Mouse (Mus musculus) kidney, postnatal 25 days (tissue): Measurements from ENCODE around the gene Baiap3.
"Not testable (repeated sequence)": the region's sequence is repeated elsewhere in the genome, so short reads cannot be mapped to it uniquely, and the experiment has no call there.

Experiments
- DNase-seq, 2 experiments: peaks; one replicate each; pipeline ENCODE4 v3.0.0; 2021; ENCODE audit warnings: mixed read lengths in 2 of 2

Gene Baiap3

DNA sequence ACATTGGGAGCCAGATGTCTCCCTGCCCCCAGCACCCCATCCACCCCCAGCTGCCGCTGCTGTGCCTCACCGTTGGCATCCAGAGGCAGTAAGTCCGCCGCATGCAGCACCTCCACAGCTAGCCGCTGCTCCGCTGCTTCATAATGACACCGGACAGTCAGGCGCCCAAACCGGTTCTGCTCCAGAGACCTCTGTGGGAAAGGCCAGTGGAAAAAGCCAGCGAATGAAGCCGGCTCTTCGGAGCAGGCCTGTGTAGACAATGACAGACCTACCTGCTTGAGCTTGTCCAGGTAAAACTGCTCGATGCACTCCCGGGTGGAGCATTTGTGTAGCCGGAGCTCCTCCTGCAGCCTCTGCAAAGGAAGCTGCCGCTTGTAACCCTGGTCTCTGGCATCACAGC lies 11.9 kb downstream of the Baiap3 start:
- no peak for DNase-seq

DNA sequence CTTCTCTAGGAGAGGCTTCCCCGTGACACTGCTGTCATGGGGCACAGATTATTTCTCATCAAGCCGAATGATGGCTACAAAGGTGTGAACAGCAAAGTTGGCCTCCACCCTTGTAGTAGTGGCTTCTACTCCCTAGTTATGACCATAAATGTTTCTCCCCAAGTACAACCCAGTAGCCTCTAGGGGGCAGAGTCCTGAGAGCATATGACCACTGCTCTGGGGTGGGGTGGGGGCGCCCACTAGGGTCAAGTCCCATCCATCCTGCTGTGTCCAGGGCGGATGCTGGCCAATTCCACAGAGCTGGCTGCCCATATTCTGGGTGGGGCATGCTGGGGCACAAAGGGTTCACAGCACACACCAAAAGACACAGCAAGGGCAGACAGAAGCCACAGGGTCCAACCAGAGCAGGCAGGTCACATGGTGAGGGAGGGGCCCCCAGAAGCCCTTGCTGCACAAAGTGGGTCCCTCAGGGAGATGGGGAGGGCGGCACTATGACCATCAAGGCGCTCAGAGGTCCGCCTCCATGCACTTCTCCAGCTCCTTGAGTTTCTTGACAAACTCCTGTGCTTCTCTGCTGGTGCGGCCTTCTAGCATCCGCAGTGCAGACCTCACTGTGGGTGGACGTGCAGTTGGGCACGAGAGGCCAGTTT lies 12.9 kb downstream of the Baiap3 start:
- peak in 1 of 2 experiments; percentile 36 for DNase-seq

DNA sequence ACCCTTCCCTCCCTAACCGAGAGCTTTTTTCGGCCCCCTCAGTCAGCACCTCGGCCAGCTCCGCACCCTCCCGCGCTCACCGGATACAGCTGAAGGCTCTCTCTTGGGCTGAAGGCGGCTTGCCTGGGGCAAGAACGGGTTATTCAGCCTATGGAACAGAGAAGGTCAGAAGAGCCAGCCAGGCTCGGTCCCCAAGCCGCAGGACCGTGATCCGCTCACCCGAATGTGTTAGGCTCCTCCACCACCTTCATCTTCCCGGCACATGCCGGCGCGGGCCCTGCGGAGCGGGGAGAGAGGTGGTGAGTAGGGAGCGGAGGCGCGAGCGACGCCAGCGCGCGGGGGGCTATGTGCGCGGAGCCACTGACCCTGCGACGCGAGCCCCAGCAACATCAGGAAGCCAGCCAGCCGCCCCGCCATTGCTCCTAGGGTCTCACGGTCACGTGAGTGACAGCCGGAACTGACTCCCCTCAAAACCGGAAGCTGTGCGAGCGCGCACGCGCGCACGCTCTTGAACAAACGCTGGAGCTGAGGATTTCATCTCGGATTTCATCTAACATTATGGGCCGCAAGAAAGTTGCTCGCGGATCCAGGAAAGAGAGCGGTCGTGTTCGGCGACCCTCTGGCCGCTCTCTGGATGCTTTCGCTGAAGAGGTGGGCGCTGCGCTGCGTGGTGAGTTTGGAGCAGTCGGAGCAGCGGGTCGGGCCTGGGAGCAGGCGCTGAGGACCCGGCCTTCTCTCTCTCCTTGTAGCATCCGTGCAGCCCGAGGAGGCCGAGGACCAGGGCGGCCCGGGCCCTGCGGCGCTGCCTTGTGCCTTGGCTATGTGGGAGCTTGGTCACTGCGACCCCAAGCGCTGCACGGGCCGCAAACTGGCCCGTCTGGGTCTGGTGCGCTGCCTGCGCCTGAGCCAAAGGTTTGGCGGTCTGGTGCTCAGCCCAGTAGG lies 16.2 kb downstream of the Baiap3 start, which contains the start of the genes Gnptg and Tsr3:
Gene Gnptg (minus strand): TSS at position 430 of the 942 bp plus-strand sequence.
Gene Tsr3 (plus strand): TSS at position 476 of the 942 bp plus-strand sequence.
- peak; percentile 87 to 94 for DNase-seq

DNA sequence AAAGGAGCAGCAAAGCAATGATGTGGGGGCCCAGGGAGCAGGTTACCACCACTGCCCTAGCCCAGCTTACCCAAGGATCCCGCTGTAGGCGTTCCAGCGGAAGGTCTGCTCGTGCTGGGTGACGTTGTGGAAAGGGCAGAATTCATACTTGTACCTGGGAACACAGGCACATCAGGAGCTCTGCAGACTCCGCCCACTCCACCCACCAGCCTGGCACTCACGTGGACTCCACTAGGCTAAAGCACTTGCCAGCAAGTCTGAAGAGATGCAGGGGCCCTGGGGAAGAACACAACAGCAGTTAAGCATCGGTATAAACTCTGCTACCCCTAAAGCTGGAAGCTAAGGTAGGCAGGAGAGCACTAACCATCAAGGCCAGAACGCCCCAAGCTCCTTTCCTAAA lies 20.5 kb downstream of the Baiap3 start:
- DNase-seq = peak in 1 of 2 experiments; percentile 38

DNA sequence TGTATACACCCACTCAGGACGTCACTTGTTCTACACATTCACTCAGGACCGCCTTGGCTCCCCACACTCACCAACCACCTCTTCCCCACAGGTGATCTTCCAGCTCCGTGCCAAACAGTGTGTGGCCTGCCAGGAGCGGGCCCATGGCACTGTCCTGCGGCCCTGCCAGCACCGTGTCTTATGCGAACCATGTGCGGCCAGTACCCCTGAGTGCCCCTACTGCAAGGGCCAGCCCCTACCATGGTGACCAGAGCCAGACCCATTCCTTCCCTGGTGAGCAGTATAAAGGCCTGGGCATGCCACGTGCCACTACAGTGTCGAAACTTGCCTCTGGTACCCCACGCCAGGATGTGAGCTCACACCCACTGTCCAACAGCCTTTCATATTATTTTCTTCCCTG lies 24.5 kb downstream of the Baiap3 start:
- DNase-seq = not testable (repeated sequence)

DNA sequence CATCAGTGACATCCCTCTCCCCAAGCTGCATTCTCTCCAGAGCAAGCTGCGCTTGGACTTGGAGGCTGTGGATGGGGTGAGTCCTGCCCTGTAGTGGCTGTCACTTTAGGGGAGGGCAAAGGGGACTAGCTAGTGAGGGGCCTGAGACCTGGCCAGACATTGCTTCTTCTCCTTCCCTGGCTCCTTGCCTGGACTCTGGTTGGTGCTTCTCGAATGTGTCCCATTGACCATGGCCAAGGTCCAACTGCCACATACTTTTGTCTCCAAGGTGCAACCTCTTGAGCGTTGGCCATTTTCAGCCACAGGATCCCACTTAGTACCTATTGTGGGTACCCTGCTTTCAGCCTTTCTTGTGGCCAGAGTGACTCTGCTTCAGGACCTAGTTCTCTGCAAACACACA lies 25.5 kb downstream of the Baiap3 start:
- DNase-seq = peak; percentile 78 to 83

DNA sequence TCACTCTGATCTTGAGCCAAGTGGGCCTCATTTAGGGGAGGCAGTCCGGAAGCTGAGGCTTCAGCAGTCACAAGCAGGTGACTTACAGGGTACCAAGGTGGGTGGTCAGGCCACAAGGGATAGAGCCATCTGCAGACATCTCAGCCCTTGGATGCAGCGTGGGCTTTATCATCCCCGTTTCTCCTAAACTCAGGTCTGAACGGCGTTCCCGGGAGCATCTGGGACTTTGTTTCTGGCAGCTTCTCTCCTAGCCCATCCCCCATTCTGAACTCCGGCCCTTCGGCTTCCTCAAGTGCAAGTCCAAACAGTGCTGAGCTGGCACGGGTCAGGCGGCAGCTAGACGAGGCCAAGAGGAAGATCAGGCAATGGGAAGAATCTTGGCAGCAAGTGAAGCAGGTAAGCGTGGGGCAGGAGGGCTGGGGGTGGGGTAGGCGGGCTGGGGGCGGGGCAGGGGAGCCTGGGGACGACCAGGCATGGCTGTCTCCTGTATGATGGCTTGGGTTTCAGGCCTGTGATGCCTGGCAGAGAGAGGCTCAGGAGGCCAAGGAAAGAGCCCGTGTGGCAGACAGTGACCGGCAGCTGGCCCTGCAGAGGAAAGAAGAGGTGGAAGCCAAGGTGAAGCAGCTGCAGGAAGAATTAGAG lies 26.0 kb downstream of the Baiap3 start:
- DNase-seq = peak; percentile 34 to 65

DNA sequence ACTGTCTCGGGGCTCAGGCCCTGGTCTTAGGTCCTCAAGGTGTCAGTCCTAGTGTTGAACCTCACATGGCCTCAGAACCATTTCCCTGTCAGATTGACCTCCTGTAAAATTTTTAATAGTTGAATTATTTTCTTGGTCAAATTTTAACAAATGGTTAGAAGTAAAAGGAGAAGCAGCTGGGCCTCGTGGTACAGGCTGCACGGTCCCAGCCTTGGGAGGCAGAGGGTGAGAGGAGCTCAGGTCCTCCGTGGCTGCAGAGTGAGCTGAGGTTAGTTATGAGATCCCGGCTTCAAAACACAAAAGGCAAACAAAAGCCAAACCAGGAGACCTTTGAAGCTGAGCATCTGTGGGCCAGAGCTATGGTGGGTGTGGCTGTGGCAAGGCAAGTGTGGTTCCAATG lies 28.2 kb downstream of the Baiap3 start:
- DNase-seq = peak; percentile 41 to 71

DNA sequence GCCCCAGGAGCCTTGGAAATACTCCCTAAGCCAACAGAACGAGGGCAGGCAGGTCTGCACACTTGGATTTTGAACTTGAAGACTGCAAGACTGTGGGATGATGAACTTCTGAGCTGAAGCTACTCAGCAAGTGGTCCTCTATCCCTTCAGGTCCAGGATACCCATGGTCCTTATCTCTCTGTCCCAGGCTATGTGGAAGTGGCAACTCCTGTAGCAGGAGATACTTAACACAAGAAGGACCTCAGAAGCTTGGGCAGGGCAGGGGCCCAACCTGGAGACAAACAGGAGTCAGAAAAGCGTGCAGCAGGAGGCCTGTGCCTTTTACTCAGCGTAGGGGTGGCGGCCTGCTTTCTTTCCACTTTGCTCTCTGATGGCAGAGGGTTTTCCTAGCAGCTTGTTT lies 30.5 kb downstream of the Baiap3 start:
- no peak for DNase-seq

DNA sequence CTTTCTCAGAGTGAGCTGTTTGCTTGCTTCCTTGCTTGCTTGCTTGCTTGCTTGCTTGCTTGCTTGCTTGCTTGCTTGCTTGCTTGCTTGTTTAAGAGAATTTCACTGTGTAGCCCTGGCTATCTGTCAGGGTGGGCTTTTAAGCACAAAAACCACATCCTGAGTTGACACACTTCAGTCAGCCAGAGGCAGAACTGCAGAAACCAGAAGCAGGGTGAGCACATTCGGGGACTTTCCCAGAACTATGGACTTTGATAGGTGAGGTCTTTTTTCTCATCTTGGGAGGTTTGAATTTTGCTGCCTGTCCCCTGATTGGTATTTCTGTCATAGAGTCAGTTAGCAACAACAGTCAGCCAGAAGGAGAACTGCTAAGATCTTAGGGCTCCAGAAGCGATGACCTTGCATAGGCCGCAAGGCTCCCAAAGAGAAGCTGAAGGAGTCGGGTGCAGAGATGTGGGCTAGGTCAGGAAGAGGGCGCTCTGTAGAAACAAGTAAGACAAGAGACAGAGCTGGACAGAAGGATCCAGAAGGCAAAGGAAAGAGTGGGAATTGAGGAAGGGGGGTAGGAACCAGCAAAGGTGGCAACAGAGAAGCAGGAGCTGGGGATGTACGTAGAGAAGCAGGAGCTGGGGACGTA lies 31.5 kb downstream of the Baiap3 start:
- DNase-seq = no peak

DNA sequence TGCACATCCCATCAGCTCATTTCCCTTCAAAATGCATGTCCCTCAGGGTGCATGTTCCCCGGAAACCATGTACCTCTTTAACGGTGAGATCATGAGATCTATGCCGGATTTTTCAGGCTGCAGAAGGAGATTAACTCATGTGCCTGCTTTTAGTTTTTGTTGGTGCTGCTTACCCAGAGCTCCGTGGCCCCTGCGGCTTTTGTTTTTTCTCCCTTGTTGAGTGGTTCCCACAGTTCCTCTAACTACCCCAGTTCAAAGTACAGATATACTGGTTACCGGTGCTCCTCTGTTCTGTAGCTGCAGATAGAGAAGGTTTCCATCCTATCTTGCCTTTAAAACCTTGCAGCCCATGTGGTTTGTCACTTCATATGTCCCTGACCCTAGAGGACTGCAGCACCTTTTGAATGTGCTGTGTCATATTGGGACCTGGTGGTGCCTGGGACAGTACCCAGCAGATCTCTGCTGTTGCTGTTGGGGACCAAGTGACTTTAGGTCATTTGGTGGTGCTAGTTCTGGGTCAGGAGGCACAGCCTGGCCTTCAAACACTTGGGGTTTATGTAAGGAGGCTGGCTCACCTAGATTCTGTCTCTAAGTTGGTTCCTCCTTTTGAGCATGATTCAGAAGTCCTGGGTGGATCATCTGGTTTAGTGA lies 33.1 kb downstream of the Baiap3 start:
- DNase-seq = no peak

DNA sequence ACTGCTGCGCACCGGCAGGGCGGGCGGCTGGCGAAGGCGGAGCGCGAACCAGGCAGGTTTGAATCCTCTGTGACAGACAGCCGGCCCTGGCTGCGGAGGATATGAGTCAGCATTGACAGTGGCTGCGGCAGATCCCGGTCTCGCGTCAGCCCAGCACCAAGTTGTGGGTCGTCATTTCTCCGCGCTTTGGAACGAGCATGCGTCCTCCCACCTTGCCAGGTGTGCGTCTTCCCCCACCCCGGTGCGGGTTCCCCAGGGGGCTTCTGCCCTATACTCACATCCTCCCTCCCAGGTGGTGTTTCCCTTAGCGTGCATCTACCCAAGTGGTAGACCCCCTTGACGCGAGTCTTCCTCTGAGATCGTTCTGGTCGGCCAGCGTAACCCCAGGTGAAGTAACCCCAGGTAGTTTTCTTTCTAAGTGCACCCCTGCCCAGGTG lies 33.6 kb downstream of the Baiap3 start:
- not testable (repeated sequence) for DNase-seq

DNA sequence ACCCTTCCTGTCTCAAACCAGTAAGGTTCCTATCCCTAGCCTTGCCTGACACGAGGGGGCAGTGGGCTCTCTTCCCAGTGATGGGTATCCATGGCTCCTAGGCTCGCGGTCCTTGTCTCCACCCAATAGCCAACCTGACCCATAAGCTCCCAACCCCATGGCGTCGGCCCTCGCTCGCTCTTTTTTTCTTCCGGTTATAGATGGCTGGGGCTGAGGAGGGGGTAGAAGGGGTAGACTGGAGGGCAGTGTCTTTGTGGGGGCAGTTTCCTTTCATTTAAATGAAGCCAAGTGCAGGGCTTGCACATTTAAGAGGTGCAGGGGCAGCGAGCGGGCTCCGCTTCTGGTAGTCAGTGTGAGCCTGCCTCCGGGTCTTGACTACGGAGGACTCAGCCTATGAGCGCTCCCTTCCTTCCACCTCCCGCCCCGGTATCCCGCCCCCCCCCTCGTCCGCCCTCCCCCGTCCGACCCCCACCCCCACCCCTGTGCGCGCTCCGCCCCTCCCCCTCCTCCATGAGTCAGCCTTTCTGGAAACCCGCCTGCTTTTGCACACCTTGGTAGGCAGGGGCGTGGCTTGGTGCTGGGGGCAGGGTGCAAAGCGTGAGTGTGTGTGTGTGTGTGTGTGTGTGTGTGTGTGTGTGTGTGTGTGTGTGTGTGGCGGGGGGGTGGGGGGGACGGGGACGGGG lies 34.2 kb downstream of the Baiap3 start:
- peak; percentile 86 to 93 for DNase-seq

DNA sequence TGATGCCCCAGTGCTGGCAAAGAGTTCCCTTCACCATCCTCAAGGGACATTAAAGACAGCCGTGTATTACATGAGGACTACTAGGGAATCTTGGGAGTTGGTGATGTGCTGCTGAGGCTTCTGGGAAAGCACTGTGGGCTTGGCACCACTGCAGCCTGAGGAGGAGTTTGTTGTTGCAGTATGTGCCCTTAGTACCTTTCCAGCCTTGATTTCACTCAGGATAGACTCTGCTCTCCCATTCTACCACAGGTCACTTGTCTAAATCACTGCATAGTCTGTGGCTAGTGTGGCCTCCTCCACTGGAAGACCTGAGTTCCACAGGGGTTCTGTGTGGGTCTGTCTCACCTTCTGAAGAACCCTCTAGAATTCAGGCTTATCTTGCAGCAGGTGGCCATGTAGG lies 35.4 kb downstream of the Baiap3 start:
- no peak for DNase-seq

DNA sequence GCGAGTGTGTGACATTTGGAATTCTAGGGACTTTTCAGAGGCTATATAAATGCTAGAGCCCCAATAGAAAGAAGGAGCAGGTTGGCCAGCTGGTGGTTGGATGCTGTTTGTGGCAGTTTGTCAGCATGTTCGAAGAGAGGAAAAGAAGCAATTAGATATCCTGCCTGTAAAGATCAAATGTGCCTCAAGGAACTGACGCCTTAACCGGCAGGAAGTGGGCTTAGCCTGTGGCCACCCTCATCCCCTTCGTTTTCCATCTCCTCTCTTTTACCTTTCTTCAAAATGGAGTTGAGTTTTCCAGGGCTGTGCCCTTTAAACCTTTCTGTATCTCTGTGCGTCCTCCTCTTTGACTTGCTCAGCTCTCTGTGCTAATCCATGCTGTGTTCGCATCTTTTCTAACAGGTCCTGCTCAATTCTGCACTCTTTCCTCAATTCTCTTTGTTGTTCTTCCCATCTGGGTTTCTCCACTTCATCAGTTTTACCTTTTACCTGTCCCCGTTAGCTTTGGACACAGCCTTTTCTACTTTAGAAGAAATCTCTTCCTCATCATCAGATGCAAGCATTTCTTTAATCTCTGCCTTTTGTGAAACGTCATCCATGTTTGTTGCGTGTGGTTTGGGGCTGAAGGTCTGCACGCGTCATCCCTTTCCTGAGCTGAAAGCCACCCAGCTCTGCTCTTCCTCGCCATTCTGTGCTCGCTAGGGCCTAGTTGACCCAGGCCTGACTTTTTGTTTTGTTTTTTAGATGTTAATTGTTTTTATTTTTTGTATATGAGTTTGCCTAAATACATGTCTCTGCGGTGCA lies 36.5 kb downstream of the Baiap3 start:
- no peak for DNase-seq

DNA sequence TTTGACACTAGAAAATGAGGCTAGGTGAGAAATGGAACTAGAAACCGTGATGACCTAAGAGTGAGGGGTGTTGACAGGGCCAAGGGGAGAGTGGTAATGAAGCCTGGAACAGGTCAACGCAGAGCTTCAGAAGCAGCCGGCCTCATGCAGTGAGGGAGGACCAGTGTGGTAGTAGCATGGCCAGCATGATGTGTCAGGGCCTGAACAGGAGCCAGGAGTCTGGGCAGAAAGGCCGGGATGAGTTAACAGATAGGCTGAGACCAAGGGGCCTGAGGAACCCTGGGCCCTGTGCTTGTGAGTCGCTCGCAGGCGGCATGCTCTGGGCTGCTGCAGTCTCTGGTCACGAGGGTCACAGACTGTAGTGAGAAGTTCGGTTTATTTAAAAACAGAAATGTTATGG lies 37.2 kb downstream of the Baiap3 start:
- no peak for DNase-seq

DNA sequence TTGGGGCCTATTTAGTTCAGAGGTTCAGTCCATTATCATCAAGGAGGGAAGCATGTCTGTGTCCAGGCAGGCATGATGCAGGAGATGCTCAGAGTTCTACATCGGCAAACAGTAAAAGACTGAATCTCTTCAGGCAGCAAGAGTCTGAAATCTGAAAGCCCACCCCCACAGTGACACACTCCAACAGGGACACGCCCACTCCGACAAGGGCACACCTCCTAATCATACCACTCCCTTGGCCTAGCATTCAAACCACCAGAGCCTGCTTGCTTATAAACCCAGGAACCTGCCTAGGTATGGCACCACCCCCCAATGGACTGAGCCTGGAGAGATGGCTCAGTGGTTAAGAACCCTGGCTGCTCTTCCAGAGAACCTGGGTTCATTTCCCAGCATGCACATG lies 40.7 kb downstream of the Baiap3 start:
- no peak for DNase-seq

DNA sequence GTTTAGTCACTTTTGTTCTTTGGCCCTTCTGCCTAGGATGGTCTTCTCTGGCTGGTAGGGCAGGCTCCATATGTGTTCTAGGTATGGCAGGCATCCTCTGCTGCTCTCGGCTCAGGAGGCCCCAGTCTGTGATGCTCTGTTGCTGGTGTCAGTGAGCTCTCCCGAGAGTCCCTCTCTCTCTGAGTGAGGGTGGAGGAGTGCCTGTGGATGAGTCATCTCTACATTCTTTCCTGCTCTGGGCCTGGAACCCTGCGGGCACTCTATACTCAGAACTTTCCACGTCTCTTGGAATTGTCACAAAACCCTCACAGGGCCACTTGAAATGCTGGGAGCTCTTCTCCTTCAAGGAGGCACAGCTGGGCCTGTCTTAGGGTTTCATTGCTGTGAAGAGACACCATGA lies 44.5 kb downstream of the Baiap3 start:
- no peak for DNase-seq

DNA sequence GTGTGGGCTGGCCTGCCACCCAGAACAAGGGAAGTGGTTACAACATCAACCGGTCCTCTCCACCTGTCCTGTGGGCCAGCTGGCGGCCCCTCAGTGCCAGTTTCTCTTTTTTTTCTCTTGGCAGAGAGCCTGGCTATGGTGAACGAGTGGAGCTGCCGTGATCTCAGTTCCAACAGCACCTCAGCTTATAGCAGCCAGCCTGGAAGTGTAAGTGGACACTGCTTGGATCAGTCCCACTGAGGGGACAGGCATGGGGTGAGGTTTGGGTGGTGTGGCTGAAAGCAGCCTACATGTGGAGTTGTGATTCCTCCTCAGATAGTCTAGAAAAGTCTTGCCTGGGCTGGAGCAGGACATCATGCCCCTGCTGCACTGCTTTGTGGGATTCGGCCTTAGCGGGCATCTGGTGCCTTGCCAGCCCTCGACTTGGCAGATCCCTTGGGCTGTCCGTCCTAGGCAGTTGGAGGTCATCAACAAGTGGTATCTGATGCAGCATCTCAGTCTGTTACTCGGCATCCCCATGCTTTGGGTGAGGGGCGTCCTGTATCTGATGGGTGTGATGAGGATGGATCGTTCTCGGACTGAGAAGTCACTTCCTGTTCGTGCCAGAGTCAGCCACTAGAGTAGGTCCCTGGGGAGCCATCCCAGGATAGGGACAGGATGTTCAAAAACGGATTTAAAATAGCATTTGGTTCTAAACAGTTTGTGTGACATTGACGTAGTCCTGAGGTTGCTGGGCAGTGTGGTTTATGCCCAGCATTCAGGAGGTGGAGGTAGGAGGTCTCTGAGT lies 45.3 kb downstream of the Baiap3 start:
- peak; percentile 76 to 84 for DNase-seq

DNA sequence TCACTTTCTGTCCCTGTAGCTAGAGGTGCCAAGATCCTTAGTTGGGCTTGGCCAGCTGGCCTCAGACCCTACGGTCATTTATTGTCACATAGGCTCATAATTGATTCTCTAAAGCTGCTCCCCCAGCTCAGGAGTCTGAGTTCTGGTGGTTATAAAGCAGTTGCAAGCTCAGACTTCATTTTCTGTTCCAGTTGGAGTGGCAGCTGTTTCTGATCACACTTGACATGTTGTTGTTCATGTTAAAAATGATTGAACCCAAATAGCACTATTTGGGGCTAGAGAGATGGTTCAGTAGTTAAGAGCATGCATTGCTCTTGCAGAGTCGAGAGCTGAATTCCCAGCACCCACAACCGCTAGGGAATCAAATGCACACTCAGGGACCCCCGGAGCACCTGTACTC lies 46.2 kb downstream of the Baiap3 start:
- no peak for DNase-seq
